Mouse (Mus musculus) limb, embryonic 10.5 days (tissue): Measurements from ENCODE around the gene 4931406C07Rik. TPM values are rescaled to one million over a fixed set of nuclear protein-coding genes. Genes with fewer than 3 reads are reported as not detected.

Experiments
- DNase-seq: peaks from one replicate; pipeline ENCODE4 v3.0.0-alpha.2; 2017; ENCODE audit warnings: low spot score
- H3K27ac ChIP-seq: fragments of 300-500 bp; sonication (generic); 2 replicates; pipeline ENCODE4 v1.5.1; 2016; ENCODE audit warnings: mild to moderate bottlenecking
- H3K27me3 ChIP-seq: fragments of 300-500 bp; sonication (generic); 2 replicates; pipeline ENCODE4 v1.6.1; 2016; ENCODE audit warnings: low read depth, mild to moderate bottlenecking; ENCODE audit not compliant: poor library complexity, severe bottlenecking
- H3K36me3 ChIP-seq: fragments of 300-500 bp; sonication (generic); 2 replicates; pipeline ENCODE4 v1.6.1; 2016; ENCODE audit warnings: mild to moderate bottlenecking, moderate library complexity
- H3K4me1 ChIP-seq: fragments of 300-500 bp; sonication (generic); 2 replicates; pipeline ENCODE4 v1.6.1; 2016
- H3K4me3 ChIP-seq: fragments of 300-500 bp; sonication (generic); 2 replicates; pipeline ENCODE4 v1.5.1; 2016; ENCODE audit warnings: mild to moderate bottlenecking, moderate library complexity
- H3K9me3 ChIP-seq: fragments of 300-500 bp; sonication (generic); replicated peaks from 2 replicates; pipeline ENCODE4 v1.6.1; 2016; ENCODE audit warnings: mild to moderate bottlenecking
- WGBS: fragments of 180-500 bp; shearing (Covaris S2); methylation state at CpG from one replicate; pipeline ENCODE4 v1.1.7; 2016; 5-methylcytosine and 5-hydroxymethylcytosine counted together
- polyA plus RNA-seq: library from polyadenylated mRNA; unstranded; fragments of >200 nt; fragmentation: Nextera tagmentation; extraction: Ambion mirVana; gene quantifications from 2 replicates; pipeline ENCODE4 v1.2.1, GENCODE M21; 2016

The 4931406C07Rik gene
- polyA plus RNA-seq, 1 experiment from 2014 or later, result 7.1 TPM

- no peaks in the 10 kb centered on the region for H3K27me3 ChIP-seq
These were observed 26.4 kb downstream of the 4931406C07Rik start, which contains the start of gene Med17 for GRCm38 (mm10) chr9:15279649-15280490. Med17 (minus strand) TSS chr9:15279931.

GRCm38 (mm10) chr9:15279139-15279648 lies 27.1 kb downstream of the 4931406C07Rik start:
- peaks cover 13% of the 10 kb centered on the region for H3K4me1 ChIP-seq
- H3K4me3 ChIP-seq, result peak overlapping the region; percentile 98
- H3K9me3 ChIP-seq, result no peaks in the 10 kb centered on the region
- no peak for DNase-seq
- WGBS, result 10% methylated on average over 19 of the region's 19 CpGs
- H3K27me3 ChIP-seq, result no peaks in the 10 kb centered on the region
- peaks cover 33% of the 10 kb centered on the region for H3K36me3 ChIP-seq
- peak overlapping the region; percentile 91 for H3K27ac ChIP-seq

More at GRCm38 (mm10) chr9:15279649-15280490, 26.4 kb downstream of the 4931406C07Rik start, which contains the start of gene Med17:
- H3K4me1 ChIP-seq, result peaks cover 13% of the 10 kb centered on the region
- H3K27ac ChIP-seq, result peak within 1 kb of the TSS; percentile 91
- peaks cover 26% of the 10 kb centered on the region for H3K36me3 ChIP-seq
- peak within 1 kb of the TSS; percentile 98 for H3K4me3 ChIP-seq
- 2% methylated on average over 57 of the region's 57 CpGs for WGBS
- peak; percentile 96 for DNase-seq
- H3K9me3 ChIP-seq, result no peaks in the 10 kb centered on the region

- no peak overlapping the region for H3K4me3 ChIP-seq
- DNase-seq, result no peak
- H3K4me1 ChIP-seq, result peaks cover 13% of the 10 kb centered on the region
- H3K36me3 ChIP-seq, result peaks cover 41% of the 10 kb centered on the region
- WGBS, result 96% methylated on average over 3 of the region's 3 CpGs
- H3K27me3 ChIP-seq, result no peaks in the 10 kb centered on the region
- H3K9me3 ChIP-seq, result no peaks in the 10 kb centered on the region
- H3K27ac ChIP-seq, result no peak overlapping the region
These were observed 27.9 kb downstream of the 4931406C07Rik start for GRCm38 (mm10) chr9:15278343-15278742.

GRCm38 (mm10) chr9:15276855-15277254 lies 29.4 kb downstream of the 4931406C07Rik start:
- H3K4me3 ChIP-seq, result no peak overlapping the region
- H3K27me3 ChIP-seq, result no peaks in the 10 kb centered on the region
- no peak for DNase-seq
- H3K36me3 ChIP-seq, result peaks cover 56% of the 10 kb centered on the region
- 92% methylated on average over 4 of the region's 4 CpGs for WGBS
- H3K9me3 ChIP-seq, result no peaks in the 10 kb centered on the region
- no peak overlapping the region for H3K27ac ChIP-seq
- peaks cover 13% of the 10 kb centered on the region for H3K4me1 ChIP-seq

- no peak overlapping the region for H3K4me3 ChIP-seq
- 0 out of 2 replicates have a peak, but pooled peaks cover 4% of the 10 kb centered on the region for H3K4me1 ChIP-seq
- WGBS, result 97% methylated on average over 2 of the region's 2 CpGs
- peaks cover 85% of the 10 kb centered on the region for H3K36me3 ChIP-seq
- no peak overlapping the region for H3K27ac ChIP-seq
- H3K27me3 ChIP-seq, result no peaks in the 10 kb centered on the region
- no peaks in the 10 kb centered on the region for H3K9me3 ChIP-seq
- no peak for DNase-seq
These were observed 32.3 kb downstream of the 4931406C07Rik start for GRCm38 (mm10) chr9:15273981-15274380.

DNA sequence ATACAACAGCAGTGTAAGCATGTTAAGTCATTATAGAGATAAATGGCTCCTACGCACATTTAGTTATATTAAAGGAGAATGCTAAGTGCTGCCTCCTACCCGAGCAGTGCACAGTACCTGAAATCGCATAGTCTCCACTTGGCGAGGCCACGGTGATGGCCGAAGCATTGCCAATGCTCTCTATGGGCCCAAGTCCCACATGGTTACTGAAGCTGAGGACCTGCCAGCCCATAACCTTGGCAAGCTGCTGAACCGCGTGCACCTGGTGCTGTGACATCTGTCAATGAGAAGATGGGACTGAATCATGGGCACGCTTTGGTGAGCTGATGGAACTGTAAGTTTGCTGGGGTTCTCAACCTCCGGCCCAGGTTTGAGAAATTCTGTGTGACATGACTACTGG lies 42.8 kb downstream of the 4931406C07Rik start:
- no peak overlapping the region for H3K27ac ChIP-seq
- no peaks in the 10 kb centered on the region for H3K27me3 ChIP-seq
- 98% methylated on average over 10 of the region's 10 CpGs for WGBS
- H3K9me3 ChIP-seq, result no peaks in the 10 kb centered on the region
- H3K4me1 ChIP-seq, result no peaks in the 10 kb centered on the region
- no peak overlapping the region for H3K4me3 ChIP-seq
- peaks cover 85% of the 10 kb centered on the region for H3K36me3 ChIP-seq
- no peak for DNase-seq

DNA sequence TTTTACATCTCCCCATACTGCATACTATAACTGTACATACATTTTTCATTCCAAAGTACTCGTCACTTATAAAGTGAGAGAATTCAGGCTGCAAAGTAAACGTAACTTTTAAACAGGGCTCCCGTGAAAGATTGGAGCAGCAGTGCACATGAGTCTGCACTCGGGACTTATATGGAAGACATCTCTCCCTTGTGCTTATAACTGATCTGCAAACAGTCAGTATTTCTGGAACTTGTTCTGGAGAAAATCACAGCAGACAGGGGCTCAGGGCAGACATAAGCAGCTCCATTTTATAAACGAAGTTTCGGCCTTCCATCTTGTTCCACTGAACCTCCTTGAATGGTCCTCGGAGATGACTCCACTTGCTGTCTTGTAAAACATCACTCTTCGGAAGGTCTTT lies 44.3 kb downstream of the 4931406C07Rik start:
- no peaks in the 10 kb centered on the region for H3K9me3 ChIP-seq
- H3K4me3 ChIP-seq, result no peak overlapping the region
- no peaks in the 10 kb centered on the region for H3K4me1 ChIP-seq
- WGBS, result 95% methylated on average over 8 of the region's 8 CpGs
- H3K27ac ChIP-seq, result no peak overlapping the region
- DNase-seq, result no peak
- no peaks in the 10 kb centered on the region for H3K27me3 ChIP-seq
- H3K36me3 ChIP-seq, result peaks cover 70% of the 10 kb centered on the region

DNA sequence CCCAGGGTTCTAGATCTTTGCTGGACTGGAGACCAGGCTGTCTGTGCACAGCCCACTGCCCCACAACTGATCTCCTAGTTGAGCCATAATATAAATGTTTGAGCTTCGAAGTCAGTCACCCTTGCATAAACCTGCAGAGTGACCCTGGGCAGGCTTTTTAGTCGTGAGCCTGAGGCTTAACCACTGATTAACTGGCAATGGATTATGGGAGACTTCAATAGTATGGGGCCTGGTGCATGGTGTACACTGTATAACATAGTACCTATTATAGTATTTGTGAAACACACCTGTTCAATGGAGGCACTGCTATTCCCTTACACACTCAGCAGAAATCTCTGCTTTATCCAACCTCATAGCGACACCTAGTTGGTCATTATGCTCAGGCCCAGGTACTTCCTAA lies 50.0 kb downstream of the 4931406C07Rik start:
- WGBS, result 86% methylated on average over 3 of the region's 3 CpGs
- Histone ChIP-seq H3K9me3 (no peaks in the 10 kb centered on the region), H3K27ac (no peak overlapping the region), H3K4me3 (no peak overlapping the region), H3K36me3 (peaks cover 13% of the 10 kb centered on the region), H3K27me3 (no peaks in the 10 kb centered on the region), H3K4me1 (no peaks in the 10 kb centered on the region)
- no peak for DNase-seq

- no peak overlapping the region for H3K27ac ChIP-seq
- H3K27me3 ChIP-seq, result no peaks in the 10 kb centered on the region
- H3K9me3 ChIP-seq, result no peaks in the 10 kb centered on the region
- no peaks in the 10 kb centered on the region for H3K36me3 ChIP-seq
- 84% methylated on average over 7 of the region's 7 CpGs for WGBS
- DNase-seq, result no peak
- H3K4me1 ChIP-seq, result no peaks in the 10 kb centered on the region
- H3K4me3 ChIP-seq, result no peak overlapping the region
These were observed 51.7 kb downstream of the 4931406C07Rik start for GRCm38 (mm10) chr9:15254501-15254900.

DNA sequence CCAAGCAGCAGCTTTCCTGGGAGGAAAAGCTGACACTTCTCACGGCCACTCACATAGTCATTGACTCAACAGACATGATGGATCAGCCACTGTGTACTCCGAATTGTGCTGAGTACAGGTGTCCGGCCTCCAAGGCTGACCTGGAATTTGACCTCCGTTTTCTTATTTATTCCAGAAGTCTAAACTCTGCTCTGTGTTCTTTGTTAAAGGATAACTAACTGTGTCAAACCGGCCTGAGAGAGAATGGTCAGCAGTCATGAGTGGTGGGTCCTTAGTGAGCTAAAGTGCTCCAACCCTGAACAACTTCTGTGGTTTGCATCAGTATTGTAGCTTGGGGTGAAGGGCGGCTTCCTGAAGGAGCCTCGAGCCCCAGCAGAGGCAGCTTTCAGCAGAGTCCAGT lies 54.1 kb downstream of the 4931406C07Rik start:
- Histone ChIP-seq H3K27me3 (no peaks in the 10 kb centered on the region), H3K36me3 (no peaks in the 10 kb centered on the region), H3K27ac (no peak overlapping the region), H3K9me3 (no peaks in the 10 kb centered on the region), H3K4me3 (no peak overlapping the region), H3K4me1 (no peaks in the 10 kb centered on the region)
- 83% methylated on average over 7 of the region's 7 CpGs for WGBS
- DNase-seq, result no peak

GRCm38 (mm10) chr9:15250376-15250775 lies 55.9 kb downstream of the 4931406C07Rik start:
- no peak overlapping the region for H3K27ac ChIP-seq
- no peaks in the 10 kb centered on the region for H3K9me3 ChIP-seq
- no peak overlapping the region for H3K4me3 ChIP-seq
- H3K4me1 ChIP-seq, result peaks cover 3% of the 10 kb centered on the region
- DNase-seq, result no peak
- no peaks in the 10 kb centered on the region for H3K36me3 ChIP-seq
- H3K27me3 ChIP-seq, result no peaks in the 10 kb centered on the region
- 78% methylated on average over 7 of the region's 7 CpGs for WGBS

- Histone ChIP-seq H3K4me1 (peaks cover 12% of the 10 kb centered on the region), H3K27me3 (peaks cover 2% of the 10 kb centered on the region), H3K4me3 (no peak overlapping the region), H3K36me3 (no peaks in the 10 kb centered on the region), H3K27ac (no peak overlapping the region), H3K9me3 (no peaks in the 10 kb centered on the region)
- no peak for DNase-seq
- WGBS, result 67% methylated on average over 14 of the region's 14 CpGs
These were observed 60.8 kb downstream of the 4931406C07Rik start for GRCm38 (mm10) chr9:15245319-15246075.

GRCm38 (mm10) chr9:15242130-15242529 lies 64.1 kb downstream of the 4931406C07Rik start:
- Histone ChIP-seq H3K27me3 (peaks cover 33% of the 10 kb centered on the region), H3K27ac (no peak overlapping the region), H3K4me1 (peaks cover 32% of the 10 kb centered on the region), H3K9me3 (no peaks in the 10 kb centered on the region), H3K36me3 (no peaks in the 10 kb centered on the region), H3K4me3 (no peak overlapping the region)
- 90% methylated on average over 1 of the region's 1 CpGs for WGBS
- DNase-seq, result peak; percentile 7
